Mouse (Mus musculus) embryonic facial prominence, embryonic 12.5 days (tissue): ENCODE measurements around the gene Magi2. TPM values are rescaled to one million over a fixed set of nuclear protein-coding genes. Genes with fewer than 3 reads are reported as not detected.

Experiments used
- ATAC-seq: fragments of 200-750 bp; cut with Nextera tagmentation; 2 replicates; pipeline ENCODE4 v1.8.0; 2017; ENCODE audit not compliant: insufficient number of reproducible peaks, insufficient read depth, low FRiP score, low TSS enrichment
- H3K27ac ChIP-seq: fragments of 300-500 bp; sonication (generic); 2 replicates; pipeline ENCODE4 v1.5.1; 2016; ENCODE audit warnings: mild to moderate bottlenecking
- H3K27me3 ChIP-seq: fragments of 300-500 bp; sonication (generic); 2 replicates; pipeline ENCODE4 v1.6.1; 2016; ENCODE audit warnings: mild to moderate bottlenecking, moderate library complexity
- H3K36me3 ChIP-seq: fragments of 300-500 bp; sonication (generic); 2 replicates; pipeline ENCODE4 v1.6.1; 2016; ENCODE audit warnings: mild to moderate bottlenecking
- H3K4me1 ChIP-seq: fragments of 300-500 bp; sonication (generic); 2 replicates; pipeline ENCODE4 v1.6.1; 2016
- H3K4me2 ChIP-seq: fragments of 300-500 bp; sonication (generic); replicated peaks from 2 replicates; pipeline ENCODE4 v1.6.1; 2016; ENCODE audit warnings: mild to moderate bottlenecking, moderate library complexity
- H3K4me3 ChIP-seq: fragments of 300-500 bp; sonication (generic); 2 replicates; pipeline ENCODE4 v1.5.1; 2016; ENCODE audit warnings: mild to moderate bottlenecking
- H3K9ac ChIP-seq: fragments of 300-500 bp; sonication (generic); 2 replicates; pipeline ENCODE4 v1.6.1; 2016; ENCODE audit warnings: mild to moderate bottlenecking, moderate library complexity
- H3K9me3 ChIP-seq: fragments of 300-500 bp; sonication (generic); 2 replicates; pipeline ENCODE4 v1.6.1; 2016; ENCODE audit warnings: mild to moderate bottlenecking, moderate library complexity
- WGBS: fragments of 180-500 bp; shearing (Covaris S2); methylation state at CpG from one replicate; pipeline ENCODE4 v1.1.7; 2016; 5-methylcytosine and 5-hydroxymethylcytosine counted together
- polyA plus RNA-seq: library from polyadenylated mRNA; unstranded; fragments of >200 nt; fragmentation: Nextera tagmentation; extraction: Ambion mirVana; gene quantifications from 2 replicates; pipeline ENCODE4 v1.2.1, GENCODE M21; 2016

Magi2 gene
- polyA plus RNA-seq, 1 experiment from 2014 or later, result 10.0 TPM

GRCm38 (mm10) chr5:20667601-20668000 is 1440.8 kb downstream of the Magi2 start:
- no peak for ATAC-seq
- Histone ChIP-seq H3K4me1 (no peaks in the 10 kb centered on the region), H3K4me3 (no peak overlapping the region), H3K36me3 (no peaks in the 10 kb centered on the region), H3K4me2 (no peak overlapping the region), H3K9ac (no peak overlapping the region), H3K27me3 (0 out of 2 replicates have a peak, but pooled peaks cover 4% of the 10 kb centered on the region), H3K27ac (no peak overlapping the region), H3K9me3 (no peaks in the 10 kb centered on the region)
- WGBS, result 94% methylated on average over 8 of the region's 8 CpGs

GRCm38 (mm10) chr5:20668736-20669355 is 1442.0 kb downstream of the Magi2 start:
- Histone ChIP-seq H3K27ac (no peak overlapping the region), H3K36me3 (no peaks in the 10 kb centered on the region), H3K4me1 (no peaks in the 10 kb centered on the region), H3K4me2 (no peak overlapping the region), H3K9ac (no peak overlapping the region), H3K4me3 (no peak overlapping the region), H3K27me3 (0 out of 2 replicates have a peak, but pooled peaks cover 4% of the 10 kb centered on the region), H3K9me3 (no peaks in the 10 kb centered on the region)
- no peak for ATAC-seq
- 83% methylated on average over 10 of the region's 10 CpGs for WGBS

GRCm38 (mm10) chr5:20669456-20669855 is 1442.6 kb downstream of the Magi2 start:
- H3K36me3 ChIP-seq, result no peaks in the 10 kb centered on the region
- H3K4me2 ChIP-seq, result no peak overlapping the region
- WGBS, result 86% methylated on average over 5 of the region's 5 CpGs
- H3K27me3 ChIP-seq, result 0 out of 2 replicates have a peak, but pooled peaks cover 4% of the 10 kb centered on the region
- no peak for ATAC-seq
- no peaks in the 10 kb centered on the region for H3K9me3 ChIP-seq
- H3K9ac ChIP-seq, result no peak overlapping the region
- no peak overlapping the region for H3K4me3 ChIP-seq
- no peaks in the 10 kb centered on the region for H3K4me1 ChIP-seq
- H3K27ac ChIP-seq, result no peak overlapping the region

- H3K27ac ChIP-seq, result no peak overlapping the region
- no peak for ATAC-seq
- H3K9me3 ChIP-seq, result no peaks in the 10 kb centered on the region
- H3K4me1 ChIP-seq, result peaks cover 12% of the 10 kb centered on the region; the same call in 1 of the 2 replicates
- no peak overlapping the region for H3K9ac ChIP-seq
- H3K4me2 ChIP-seq, result no peak overlapping the region
- H3K27me3 ChIP-seq, result 0 out of 2 replicates have a peak, but pooled peaks cover 4% of the 10 kb centered on the region
- no peak overlapping the region for H3K4me3 ChIP-seq
- no peaks in the 10 kb centered on the region for H3K36me3 ChIP-seq
- 40% methylated on average over 1 of the region's 1 CpGs for WGBS
Observed at GRCm38 (mm10) chr5:20671826-20672225, 1445.0 kb downstream of the Magi2 start.

- Histone ChIP-seq H3K9me3 (no peaks in the 10 kb centered on the region), H3K9ac (no peak overlapping the region), H3K27ac (no peak overlapping the region), H3K4me3 (no peak overlapping the region), H3K36me3 (no peaks in the 10 kb centered on the region), H3K27me3 (0 out of 2 replicates have a peak, but pooled peaks cover 4% of the 10 kb centered on the region), H3K4me1 (peaks cover 12% of the 10 kb centered on the region; the same call in 1 of the 2 replicates), H3K4me2 (no peak overlapping the region)
- no peak for ATAC-seq
- 62% methylated on average over 8 of the region's 8 CpGs for WGBS
Observed at GRCm38 (mm10) chr5:20674523-20674922, 1447.7 kb downstream of the Magi2 start.

GRCm38 (mm10) chr5:20675163-20675665 is 1448.4 kb downstream of the Magi2 start:
- Histone ChIP-seq H3K4me3 (no peak overlapping the region), H3K9ac (no peak overlapping the region), H3K36me3 (no peaks in the 10 kb centered on the region), H3K4me1 (peaks cover 12% of the 10 kb centered on the region; the same call in 1 of the 2 replicates), H3K4me2 (no peak overlapping the region), H3K9me3 (no peaks in the 10 kb centered on the region), H3K27me3 (0 out of 2 replicates have a peak, but pooled peaks cover 4% of the 10 kb centered on the region), H3K27ac (no peak overlapping the region)
- ATAC-seq, result no peak

- ATAC-seq, result no peak
- WGBS, result 8% methylated on average over 7 of the region's 7 CpGs
- peaks cover 12% of the 10 kb centered on the region; the same call in 1 of the 2 replicates for H3K4me1 ChIP-seq
Observed at GRCm38 (mm10) chr5:20676193-20676871, 1449.5 kb downstream of the Magi2 start.

GRCm38 (mm10) chr5:20677246-20677645 is 1450.4 kb downstream of the Magi2 start:
- Histone ChIP-seq H3K4me2 (no peak overlapping the region), H3K4me1 (peaks cover 12% of the 10 kb centered on the region; the same call in 1 of the 2 replicates), H3K9ac (no peak overlapping the region), H3K4me3 (no peak overlapping the region), H3K27me3 (no peaks in the 10 kb centered on the region), H3K36me3 (no peaks in the 10 kb centered on the region), H3K27ac (no peak overlapping the region), H3K9me3 (no peaks in the 10 kb centered on the region)
- ATAC-seq, result no peak
- 44% methylated on average over 3 of the region's 3 CpGs for WGBS

More at GRCm38 (mm10) chr5:20676193-20676871, 1449.5 kb downstream of the Magi2 start:
- H3K4me2 ChIP-seq, result no peak overlapping the region
- H3K9me3 ChIP-seq, result no peaks in the 10 kb centered on the region
- H3K9ac ChIP-seq, result no peak overlapping the region
- no peaks in the 10 kb centered on the region for H3K36me3 ChIP-seq
- H3K27me3 ChIP-seq, result 0 out of 2 replicates have a peak, but pooled peaks cover 4% of the 10 kb centered on the region
- H3K27ac ChIP-seq, result no peak overlapping the region
- H3K4me3 ChIP-seq, result no peak overlapping the region

- Histone ChIP-seq H3K4me2 (no peak overlapping the region), H3K36me3 (no peaks in the 10 kb centered on the region), H3K4me3 (no peak overlapping the region), H3K27ac (no peak overlapping the region), H3K9me3 (no peaks in the 10 kb centered on the region), H3K9ac (no peak overlapping the region), H3K27me3 (no peaks in the 10 kb centered on the region), H3K4me1 (peaks cover 12% of the 10 kb centered on the region; the same call in 1 of the 2 replicates)
- 41% methylated on average over 3 of the region's 3 CpGs for WGBS
- ATAC-seq, result no peak
Observed at GRCm38 (mm10) chr5:20678573-20678972, 1451.7 kb downstream of the Magi2 start.

GRCm38 (mm10) chr5:20679920-20680319 is 1453.1 kb downstream of the Magi2 start:
- 92% methylated on average over 6 of the region's 6 CpGs for WGBS
- Histone ChIP-seq H3K36me3 (no peaks in the 10 kb centered on the region), H3K27me3 (no peaks in the 10 kb centered on the region), H3K9me3 (no peaks in the 10 kb centered on the region), H3K4me2 (no peak overlapping the region), H3K4me3 (no peak overlapping the region), H3K27ac (no peak overlapping the region), H3K9ac (no peak overlapping the region), H3K4me1 (peaks cover 12% of the 10 kb centered on the region; the same call in 1 of the 2 replicates)
- no peak for ATAC-seq

- Histone ChIP-seq H3K4me3 (no peak overlapping the region), H3K27ac (no peak overlapping the region), H3K4me1 (peaks cover 8% of the 10 kb centered on the region; the same call in 1 of the 2 replicates), H3K36me3 (no peaks in the 10 kb centered on the region), H3K27me3 (no peaks in the 10 kb centered on the region), H3K9me3 (no peaks in the 10 kb centered on the region), H3K9ac (no peak overlapping the region), H3K4me2 (no peak overlapping the region)
- ATAC-seq, result no peak
- WGBS, result 88% methylated on average over 15 of the region's 15 CpGs
Observed at GRCm38 (mm10) chr5:20680833-20681530, 1454.1 kb downstream of the Magi2 start.
